Mouse (Mus musculus) gastrocnemius, postnatal 14 days (tissue): ENCODE data around the gene Prss53. TPM values are rescaled to one million over a fixed set of nuclear protein-coding genes. Genes with fewer than 3 reads are reported as not detected.

Experiments
- DNase-seq: peaks from one replicate; pipeline ENCODE4 v3.0.0; 2021; ENCODE audit warnings: mixed read lengths
- intact Hi-C: fragments of 180-260 bp; cut with DNase I; formaldehyde crosslinking; loops from one replicate; pipeline ENCODE4 v1.15.1; 2025; ENCODE audit warnings: low total_unique reads
- long read RNA-seq, 2 experiments: library from polyadenylated mRNA; stranded (forward); transcript quantifications; one replicate each; pipeline ENCODE4 v2.0.0; 2021
- total RNA-seq, 2 experiments: library from RNA; stranded (reverse); gene quantifications; 2 replicates each; pipeline ENCODE4 v1.2.3; 2021

The Prss53 gene
- total RNA-seq, result 1 to 10 TPM in 1 of 2 experiments, under 1 TPM in 1; 0.90 to 1.1 TPM
- long read RNA-seq, experiment 1, result 0 reads
- long read RNA-seq, experiment 2, partial matches to known transcripts, result 0 of 1 reads
- long read RNA-seq, experiment 2, other reads (novel, unspliced or antisense), result 0 of 1 reads

- DNase-seq, result no peak
- intact Hi-C loops, result no loop called here
Measured at GRCm38 (mm10) chr7:127890798-127891197, at the start of gene Prss53. Gene Prss53, minus strand, starts transcription at chr7:127890970.

GRCm38 (mm10) chr7:127936216-127936884, 45.6 kb upstream of the Prss53 start:
- DNase-seq, result no peak
- intact Hi-C loops, result loop anchor here (5.0 kb wide), 1 partner anchor 139 kb away; no protein-coding TSS in a partner anchor

GRCm38 (mm10) chr7:127935748-127936159, 45.0 kb upstream of the Prss53 start:
- no peak for DNase-seq
- intact Hi-C loops, result loop anchor here (5.0 kb wide), 1 partner anchor 138 kb away; no protein-coding TSS in a partner anchor

- intact Hi-C loops, result loop anchor here (5.0 kb wide), 1 partner anchor 138 kb away; no protein-coding TSS in a partner anchor
- peak; percentile 95 for DNase-seq
Measured at GRCm38 (mm10) chr7:127935028-127935722, 44.4 kb upstream of the Prss53 start.

- intact Hi-C loops, result no loop called here
- no peak for DNase-seq
Measured at GRCm38 (mm10) chr7:127934075-127934474, 43.3 kb upstream of the Prss53 start.

- intact Hi-C loops, result no loop called here
- no peak for DNase-seq
Measured at GRCm38 (mm10) chr7:127932273-127933031, 41.7 kb upstream of the Prss53 start.

GRCm38 (mm10) chr7:127931351-127932135, 40.8 kb upstream of the Prss53 start:
- no peak for DNase-seq
- intact Hi-C loops, result no loop called here

- DNase-seq, result no peak
- intact Hi-C loops, result no loop called here
Measured at GRCm38 (mm10) chr7:127930636-127931035, 39.9 kb upstream of the Prss53 start.

GRCm38 (mm10) chr7:127929923-127930322, 39.2 kb upstream of the Prss53 start, which contains the start of gene Prss8:
Gene Prss8, minus strand, starts transcription at chr7:127930104.
- intact Hi-C loops, result no loop called here
- no peak for DNase-seq

- intact Hi-C loops, result no loop called here
- DNase-seq, result no peak
Measured at GRCm38 (mm10) chr7:127928596-127928995, 37.8 kb upstream of the Prss53 start.

GRCm38 (mm10) chr7:127927726-127928125, 37.0 kb upstream of the Prss53 start:
- intact Hi-C loops, result no loop called here
- no peak for DNase-seq

- intact Hi-C loops, result no loop called here
- DNase-seq, result no peak
Measured at GRCm38 (mm10) chr7:127926846-127927245, 36.1 kb upstream of the Prss53 start.

GRCm38 (mm10) chr7:127926066-127926465, 35.3 kb upstream of the Prss53 start:
- DNase-seq, result no peak
- intact Hi-C loops, result no loop called here

- intact Hi-C loops, result no loop called here
- no peak for DNase-seq
Measured at GRCm38 (mm10) chr7:127925252-127925651, 34.5 kb upstream of the Prss53 start.

- intact Hi-C loops, result no loop called here
- DNase-seq, result no peak
Measured at GRCm38 (mm10) chr7:127923714-127924113, 32.9 kb upstream of the Prss53 start.

- no peak for DNase-seq
- intact Hi-C loops, result no loop called here
Measured at GRCm38 (mm10) chr7:127922451-127923275, 31.9 kb upstream of the Prss53 start.

GRCm38 (mm10) chr7:127921516-127921915, 30.7 kb upstream of the Prss53 start:
- intact Hi-C loops, result no loop called here
- no peak for DNase-seq

GRCm38 (mm10) chr7:127919290-127919689, 28.5 kb upstream of the Prss53 start:
- intact Hi-C loops, result no loop called here
- no peak for DNase-seq
